Mouse (Mus musculus): ENCODE measurements around the gene Tmem206. TPM values are rescaled to one million over a fixed set of nuclear protein-coding genes. Genes with fewer than 3 reads are reported as not detected.

Tmem206 gene
- polyA plus RNA-seq, 1 experiment, result 3.1 TPM

DNA sequence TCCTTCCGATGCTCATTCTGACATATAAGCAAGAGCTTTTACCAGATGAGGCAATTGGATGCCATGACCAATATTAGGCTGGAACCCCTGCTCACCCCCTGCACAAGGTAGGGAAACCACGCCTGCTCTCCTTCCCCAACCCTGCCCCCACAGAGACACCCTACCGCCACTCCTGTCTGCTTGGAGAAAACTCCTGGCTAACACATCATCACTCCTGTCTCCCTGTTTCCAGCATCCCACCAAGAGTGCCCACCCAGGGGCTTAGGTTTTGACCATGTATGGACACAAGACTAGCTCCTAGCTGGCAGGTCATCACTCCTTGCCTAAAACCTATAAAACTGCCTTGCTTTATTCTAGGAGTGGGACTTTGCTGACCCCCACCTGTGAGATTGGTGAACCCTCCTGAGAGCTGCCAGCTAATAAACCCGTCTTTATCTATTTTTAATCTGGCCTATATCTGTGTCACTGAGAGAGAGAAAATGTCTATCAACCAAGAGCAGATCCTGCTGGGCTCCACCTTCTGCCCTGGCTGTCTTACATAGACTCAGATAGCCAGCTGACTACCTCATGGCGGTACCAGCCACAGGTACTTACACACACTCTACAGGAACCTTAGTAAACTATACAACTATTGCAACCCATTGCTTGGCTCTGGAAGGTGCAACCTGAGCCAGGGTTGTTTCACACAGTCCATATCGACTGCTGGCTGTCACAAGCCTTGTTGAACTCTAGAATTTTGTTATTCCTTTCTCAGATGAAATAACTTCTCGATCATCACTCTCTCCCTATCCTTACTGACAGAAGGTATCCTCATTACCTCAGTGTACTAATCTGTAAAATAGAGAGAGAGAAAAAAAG lies 750 bp upstream of the Tmem206 start:
- no peak for TF ChIP-seq GATA1 (IDR thresholded peaks at IDR 0.05; ENCODE audit: low read length)

DNA sequence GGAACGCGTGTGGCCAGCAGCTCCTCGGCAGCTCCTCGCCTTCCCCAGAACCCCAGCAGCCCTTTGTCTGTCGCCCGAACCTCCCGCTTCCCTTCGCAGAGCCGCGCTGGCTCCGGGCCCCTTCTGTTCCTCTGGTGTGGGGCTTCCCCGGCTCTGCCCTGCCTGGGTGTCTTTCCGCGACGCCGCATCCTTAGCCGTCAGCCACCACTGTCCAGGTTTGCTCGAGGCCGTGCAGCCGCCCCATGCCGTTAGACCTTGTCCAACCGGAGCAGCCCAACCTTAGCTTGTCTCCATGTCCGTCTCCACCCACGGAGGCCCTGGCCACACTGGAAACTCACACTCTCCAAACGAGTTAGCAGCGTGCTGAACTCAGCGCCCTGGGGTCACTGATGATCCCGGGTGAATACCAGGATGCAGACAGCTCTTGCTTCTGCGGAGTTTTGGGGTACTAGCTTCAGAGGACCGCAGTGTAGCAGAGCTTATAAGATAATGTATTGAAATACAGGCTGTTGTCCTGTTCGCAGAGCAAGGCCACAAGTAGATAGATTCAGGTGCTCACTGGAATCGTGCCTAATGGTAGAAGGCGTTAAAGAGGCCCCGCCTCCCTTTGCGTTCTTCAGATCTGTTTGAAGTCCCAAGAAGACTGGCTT lies 646 bp downstream of the Tmem206 start:
- no peak for TF ChIP-seq GATA1 (IDR thresholded peaks at IDR 0.05; ENCODE audit: low read length)

DNA sequence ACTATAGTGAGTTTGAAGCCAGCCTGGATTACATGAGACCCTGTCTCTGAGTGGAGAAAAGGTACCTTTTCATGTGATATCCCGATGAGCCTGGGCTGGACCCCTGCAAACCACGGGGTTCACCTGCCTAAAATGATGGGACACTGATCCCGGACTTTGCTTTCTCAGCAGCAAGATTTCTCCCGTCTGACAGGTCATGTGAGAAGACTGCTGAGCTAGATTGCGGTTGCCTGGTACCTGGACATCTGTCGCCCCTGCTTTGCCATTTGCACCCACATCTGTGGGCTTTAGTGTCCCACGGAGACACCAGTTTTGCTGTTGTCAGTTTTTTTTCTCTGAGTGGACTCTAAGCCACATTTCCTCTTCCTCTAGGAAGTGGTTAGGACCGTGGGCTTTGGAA lies 1.5 kb downstream of the Tmem206 start:
- no peak for TF ChIP-seq GATA1 (IDR thresholded peaks at IDR 0.05; ENCODE audit: low read length)

DNA sequence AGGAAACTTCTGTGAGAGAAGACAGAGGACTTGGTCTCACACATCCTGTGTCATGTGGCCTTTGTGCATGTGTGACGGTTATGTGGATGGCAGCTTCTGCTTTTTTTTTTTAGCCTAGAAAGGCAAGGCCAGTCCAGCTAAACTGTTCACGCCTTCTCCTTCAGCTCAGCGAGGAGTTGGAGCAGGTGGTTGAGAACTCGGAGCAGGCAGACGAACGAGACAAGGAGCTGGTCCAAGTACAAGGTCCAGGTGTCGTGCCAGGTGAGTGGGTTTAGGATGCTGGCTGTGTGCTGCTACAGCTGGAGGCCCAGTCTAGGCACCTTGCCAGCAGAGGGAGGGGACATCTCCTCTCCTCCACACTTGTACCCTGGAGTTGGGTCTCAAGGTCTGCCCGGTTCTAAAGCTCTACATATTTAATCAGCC lies 2.3 kb downstream of the Tmem206 start:
- no peak for TF ChIP-seq GATA1 (IDR thresholded peaks at IDR 0.05; ENCODE audit: low read length)

DNA sequence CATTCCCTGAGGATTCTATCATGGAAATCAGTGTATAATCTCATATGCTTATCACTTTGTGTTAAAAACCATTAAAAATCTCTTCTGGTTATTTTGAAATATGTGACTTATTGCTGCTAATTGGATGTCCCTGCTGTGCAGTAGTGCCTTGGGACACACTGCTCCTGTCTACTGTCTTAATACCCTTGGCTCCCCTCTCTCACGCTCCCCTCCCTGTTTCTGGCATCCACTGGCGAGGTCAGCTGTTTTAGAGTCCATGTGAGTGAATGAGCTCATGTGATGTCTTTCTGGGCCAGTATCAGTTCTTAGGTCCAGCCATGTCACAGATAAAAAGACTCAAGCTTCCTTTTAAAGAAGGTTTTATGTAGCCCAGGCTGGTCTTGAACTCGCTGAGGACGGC lies 4.6 kb downstream of the Tmem206 start:
- no peak for TF ChIP-seq GATA1 (IDR thresholded peaks at IDR 0.05; ENCODE audit: low read length)

DNA sequence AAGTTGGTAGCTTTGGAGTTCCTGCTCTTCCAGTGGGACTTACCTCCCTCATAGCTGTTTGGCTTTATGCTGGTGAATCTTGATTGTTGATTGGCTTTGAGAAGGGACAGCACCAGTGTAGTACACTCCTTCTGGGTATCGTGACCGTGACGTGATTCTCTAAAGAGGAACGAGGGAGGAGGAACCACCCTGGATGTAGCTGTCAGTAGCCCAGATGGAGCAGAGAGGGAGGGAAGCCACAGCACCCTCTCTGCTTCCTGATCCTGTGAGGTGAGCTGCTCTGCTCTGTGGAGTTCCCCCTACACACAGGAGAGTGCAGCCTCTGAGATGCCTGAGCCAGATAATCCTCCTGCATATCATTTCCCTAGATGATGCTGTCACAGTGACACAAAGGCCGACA lies 8.8 kb downstream of the Tmem206 start:
- TF ChIP-seq GATA1 (IDR thresholded peaks at IDR 0.05; ENCODE audit: low read length), result no peak

DNA sequence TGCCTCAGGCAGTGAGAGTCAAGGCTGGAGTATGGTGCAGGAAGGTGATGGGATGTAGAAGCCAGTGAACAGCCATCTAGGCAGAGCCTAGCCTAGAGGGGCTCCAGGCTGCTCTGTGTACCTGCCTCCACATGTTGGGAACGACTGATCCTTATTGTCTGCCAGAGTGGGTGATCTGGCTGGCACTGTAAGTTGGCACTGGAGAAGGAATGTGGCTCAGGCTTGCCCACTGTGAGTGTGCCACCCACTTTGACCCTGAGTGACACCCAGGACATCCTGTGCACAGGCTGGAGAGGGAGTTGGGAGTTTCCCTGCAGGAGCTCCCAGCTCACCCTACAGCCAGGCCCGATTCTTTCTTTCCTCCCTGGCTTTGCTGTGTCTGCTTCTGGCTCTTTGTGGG lies 14.2 kb downstream of the Tmem206 start:
- TF ChIP-seq GATA1 (IDR thresholded peaks at IDR 0.05; ENCODE audit: low read length), result no peak

DNA sequence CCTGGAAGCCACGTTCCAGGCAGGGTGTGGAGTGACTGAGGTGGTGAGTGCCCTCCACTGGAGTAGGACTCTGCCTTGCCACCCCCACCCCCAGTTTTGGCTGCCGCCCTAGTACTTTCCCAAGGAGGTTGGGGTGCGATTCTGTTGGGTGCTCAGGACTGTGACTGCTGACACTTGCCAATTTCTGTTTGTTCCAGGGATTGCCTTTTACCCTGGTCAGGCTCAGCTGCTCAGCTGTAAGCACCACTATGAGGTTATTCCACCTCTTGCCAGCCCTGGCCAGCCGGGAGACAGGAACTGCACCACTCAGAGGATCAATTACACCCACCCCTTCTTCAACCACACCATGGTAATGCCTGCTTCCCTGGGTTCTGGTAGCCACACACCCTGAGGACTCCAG lies 14.8 kb downstream of the Tmem206 start:
- no peak for TF ChIP-seq GATA1 (IDR thresholded peaks at IDR 0.05; ENCODE audit: low read length)

DNA sequence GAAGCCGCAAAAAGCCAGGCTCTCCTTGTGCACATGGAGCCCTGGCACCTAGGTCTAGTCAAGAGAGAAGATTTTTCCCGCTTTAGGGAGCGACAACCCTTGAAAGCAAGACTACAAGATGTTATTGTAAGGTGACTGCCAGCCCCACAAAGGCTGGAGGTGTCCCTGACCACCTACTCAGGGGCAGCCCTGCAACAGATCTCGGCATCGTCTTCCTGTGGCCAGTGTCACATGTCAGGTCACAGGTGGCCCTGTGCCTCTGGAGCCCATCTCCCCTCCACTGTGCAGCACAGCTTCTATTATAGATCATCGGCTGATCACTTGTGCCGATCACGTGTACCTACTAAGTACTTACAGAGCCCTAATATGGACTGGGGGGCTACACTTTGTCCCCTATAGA lies 21.9 kb downstream of the Tmem206 start:
- TF ChIP-seq GATA1 (IDR thresholded peaks at IDR 0.05; ENCODE audit: low read length), result no peak

DNA sequence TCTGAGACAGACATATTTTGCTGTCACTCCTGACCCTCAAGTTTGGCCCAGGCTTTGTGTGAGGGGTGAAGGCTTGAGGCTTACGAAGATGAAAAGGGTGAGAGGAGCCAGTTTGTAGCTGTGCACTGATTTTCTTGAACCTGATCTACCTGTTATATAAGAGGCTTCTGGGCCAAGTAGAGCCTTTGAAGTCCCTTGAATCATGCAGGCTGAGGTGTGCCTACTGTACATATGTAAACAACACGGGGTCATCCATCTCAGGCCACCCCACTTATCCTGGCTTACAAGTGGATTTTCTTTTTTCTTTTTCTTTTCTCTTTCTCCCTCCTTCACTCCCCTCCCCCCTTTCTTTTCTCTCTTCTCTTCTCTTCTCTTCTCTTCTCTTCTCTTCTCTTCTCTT lies 22.9 kb downstream of the Tmem206 start:
- no peak for TF ChIP-seq GATA1 (IDR thresholded peaks at IDR 0.05; ENCODE audit: low read length)

DNA sequence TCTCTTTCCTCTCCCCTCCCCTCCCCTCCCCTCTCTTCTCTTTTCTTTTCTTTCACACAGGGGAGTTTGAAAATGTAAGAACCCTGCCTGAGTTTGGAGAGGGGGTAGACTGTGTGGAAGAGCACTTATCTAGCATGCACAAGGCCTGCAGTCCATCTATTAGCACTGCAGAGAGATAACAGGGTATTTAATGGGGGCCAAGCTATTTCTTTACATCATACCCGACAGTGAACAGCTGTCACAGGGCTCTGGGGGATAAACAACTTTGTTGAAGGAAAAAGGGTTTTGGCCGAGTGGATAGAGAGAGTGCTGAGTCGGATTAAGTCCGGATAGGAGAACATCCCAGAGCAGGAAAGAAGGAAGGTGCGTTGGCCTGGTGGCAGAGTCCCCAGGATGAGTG lies 23.3 kb downstream of the Tmem206 start:
- no peak for TF ChIP-seq GATA1 (IDR thresholded peaks at IDR 0.05; ENCODE audit: low read length)

DNA sequence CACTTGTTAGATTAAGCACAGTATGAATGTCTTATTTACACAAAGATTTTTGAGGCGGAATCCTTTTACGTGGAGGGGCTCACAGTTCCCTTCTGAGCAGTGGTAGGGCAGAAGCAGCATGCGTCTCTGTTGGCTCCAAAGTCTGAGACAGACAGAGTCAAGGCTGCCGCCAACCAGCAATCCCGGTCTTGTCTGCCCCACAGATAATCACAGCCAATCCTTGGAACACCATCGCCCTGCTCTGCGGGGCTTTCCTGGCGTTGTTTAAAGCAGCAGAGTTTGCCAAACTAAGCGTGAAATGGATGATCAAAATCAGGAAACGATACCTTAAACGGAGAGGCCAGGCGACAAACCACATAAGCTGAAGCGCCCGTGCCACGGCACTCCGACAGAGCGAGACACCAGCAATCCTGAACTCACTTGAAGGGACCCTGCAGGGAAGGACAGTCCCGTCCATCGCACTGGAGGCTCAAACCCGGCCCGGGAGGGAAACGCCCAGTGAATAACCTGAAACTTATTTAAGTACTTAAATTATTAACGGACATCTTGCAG lies 23.9 kb downstream of the Tmem206 start:
- TF ChIP-seq GATA1 (IDR thresholded peaks at IDR 0.05; ENCODE audit: low read length), result no peak

DNA sequence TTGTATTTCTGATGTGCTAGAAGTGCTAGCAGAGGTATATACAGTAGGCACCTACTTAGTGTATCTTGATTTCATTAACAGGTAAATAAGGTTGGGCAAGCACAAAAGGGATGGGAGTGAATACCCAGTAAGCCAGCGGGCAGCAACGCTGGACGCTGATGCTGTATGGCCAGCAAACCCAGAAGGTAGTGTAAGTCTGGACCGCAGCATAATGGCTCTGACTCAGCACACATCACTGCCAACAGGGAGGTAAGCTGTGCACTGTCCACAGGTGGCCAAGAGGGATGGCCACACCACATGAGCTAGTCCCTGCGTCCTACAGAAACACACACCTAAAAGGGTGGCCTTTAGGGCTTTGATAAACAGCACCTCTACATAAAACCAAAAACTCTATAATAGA lies 24.6 kb downstream of the Tmem206 start:
- no peak for TF ChIP-seq GATA1 (IDR thresholded peaks at IDR 0.05; ENCODE audit: low read length)

DNA sequence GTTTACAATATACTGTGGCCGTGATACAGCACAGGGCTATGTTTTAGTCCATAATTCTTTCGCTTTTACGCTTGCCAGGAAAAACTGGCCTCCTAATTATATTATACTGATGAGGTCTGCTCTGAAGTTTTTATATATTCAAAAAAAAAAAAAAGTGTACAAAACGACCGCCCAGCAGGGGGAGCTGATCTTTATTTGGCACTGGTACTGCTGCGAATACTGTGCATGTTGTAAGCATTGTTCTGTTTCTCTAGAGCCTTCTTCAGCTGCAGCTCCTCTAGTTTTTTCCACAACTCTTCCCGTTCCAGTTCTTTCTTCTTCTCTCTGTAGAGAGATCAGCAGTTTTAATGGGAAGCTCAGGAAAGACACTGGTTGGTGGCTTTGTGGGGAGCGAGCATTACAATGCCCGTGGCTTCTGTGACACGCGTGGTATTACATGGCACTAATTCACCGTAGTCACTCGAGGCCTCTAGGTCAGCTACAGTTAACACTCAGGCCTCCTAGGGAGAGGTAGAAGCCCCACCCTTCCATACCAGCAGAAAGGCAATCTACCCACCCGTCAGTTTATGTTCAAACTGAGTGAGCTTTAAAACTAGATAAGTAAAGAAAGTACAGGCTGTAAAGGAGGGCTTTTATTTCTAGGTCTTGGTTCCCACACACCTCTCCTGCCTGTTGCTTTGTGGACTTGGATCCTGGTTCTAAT lies 27.2 kb downstream of the Tmem206 start:
- TF ChIP-seq GATA1 (IDR thresholded peaks at IDR 0.05; ENCODE audit: low read length), result no peak

DNA sequence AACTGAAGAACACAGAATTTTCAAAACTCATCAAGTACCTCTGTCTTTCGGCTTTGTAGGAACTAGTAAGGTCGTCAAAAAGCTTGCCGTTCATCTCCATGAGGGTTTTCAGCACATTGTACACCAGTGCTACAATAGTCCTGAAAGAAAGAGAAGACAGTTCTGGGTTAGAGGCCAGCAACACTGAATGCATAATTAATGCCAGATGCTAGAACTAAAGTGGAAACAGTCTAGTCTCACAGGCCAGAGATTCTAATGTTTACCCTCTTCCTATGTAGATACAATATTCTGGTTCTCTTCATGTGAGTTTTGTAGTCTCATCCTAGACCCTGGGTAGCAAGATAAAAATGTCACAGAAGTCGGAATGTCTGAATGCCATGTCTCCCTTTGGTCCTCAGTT lies 28.1 kb downstream of the Tmem206 start:
- TF ChIP-seq GATA1 (IDR thresholded peaks at IDR 0.05; ENCODE audit: low read length), result no peak

DNA sequence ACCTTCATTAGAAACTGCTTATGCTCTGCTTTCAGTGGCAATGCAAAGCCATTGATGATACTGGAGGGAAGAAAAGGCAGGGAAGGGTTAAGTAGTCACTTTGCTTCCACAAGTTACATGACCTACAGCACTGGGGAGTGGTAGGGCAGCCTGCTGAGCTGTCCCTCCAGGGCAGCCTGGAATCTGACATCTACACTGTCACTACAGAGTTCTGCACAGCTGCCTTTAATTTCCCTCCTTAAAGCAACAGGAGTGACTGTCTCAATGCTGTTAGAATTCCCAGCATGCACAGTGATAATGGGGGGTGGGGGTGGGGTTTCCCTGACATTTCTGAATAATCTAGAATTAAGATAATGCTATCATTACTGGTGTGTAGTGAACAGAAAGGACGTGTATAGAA lies 31.2 kb downstream of the Tmem206 start:
- no peak for TF ChIP-seq GATA1 (IDR thresholded peaks at IDR 0.05; ENCODE audit: low read length)

All from G1E-ER4 (cell line).